Comparison of ENCODE assay signal across 8 mouse cellular contexts in the genomic region with DNA sequence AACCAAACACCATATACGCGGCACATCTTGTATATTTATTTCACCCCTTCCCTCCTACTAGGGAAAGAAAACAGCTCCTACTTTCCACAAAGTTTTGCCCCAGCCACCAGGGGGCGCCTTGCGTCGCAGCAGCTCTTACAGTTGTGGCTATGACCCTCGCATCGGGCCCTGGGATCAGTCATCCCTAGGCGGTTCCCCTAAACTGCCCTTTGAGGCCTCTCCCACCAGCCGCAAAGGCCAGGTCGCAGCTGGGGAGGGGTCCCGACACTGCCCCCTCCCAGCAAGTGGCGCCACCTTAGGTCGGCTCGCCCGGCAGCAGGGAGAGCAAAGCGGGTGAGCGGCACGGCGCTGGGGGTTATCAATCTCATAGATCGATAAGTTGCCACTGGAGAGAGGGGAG. TPM values are rescaled to one million over a fixed set of nuclear protein-coding genes. Genes with fewer than 3 reads are reported as not detected.
DNase-seq lines count a peak whose midpoint lies in the region; ATAC-seq and TF ChIP-seq lines count a peak whose summit lies in the region.

No protein-coding gene starts in this region.

- no peak for ATAC-seq in kidney, embryonic 14.5 days (ENCODE audit: low FRiP score, low TSS enrichment)
- no peak for ATAC-seq in lung, postnatal 0 days
- no peak for ATAC-seq in stomach, embryonic 14.5 days (ENCODE audit: insufficient number of reproducible peaks, insufficient read depth, low FRiP score, low read depth)

- peak overlapping the region; percentile 19; the same call in 1 of the 2 replicates for H3K4me3 ChIP-seq in cortical plate, adult 2 months (ENCODE audit: insufficient read depth, low read length)
- H3K4me3 ChIP-seq in heart, embryonic 10.5 days, result peak overlapping the region; percentile 82
- H3K4me3 ChIP-seq in kidney, embryonic 14.5 days (ENCODE audit: low read length), result peak overlapping the region; percentile 91
- H3K4me3 ChIP-seq in lung, postnatal 0 days (ENCODE audit: low read depth, low read length), result peak overlapping the region; percentile 72; the same call in 1 of the 2 replicates
- H3K4me3 ChIP-seq in stomach, embryonic 14.5 days (ENCODE audit: low read depth, low read length), result peak overlapping the region; percentile 81

- no peak for TF ChIP-seq POLR2A in cortical plate, adult 2 months (IDR thresholded peaks at IDR 0.05; ENCODE audit: extremely low read depth, insufficient read depth, low read length)

- WGBS in heart, embryonic 10.5 days, result under 1% methylated on average over 20 of the region's 20 CpGs
- WGBS in kidney, embryonic 14.5 days, result under 1% methylated on average over 20 of the region's 20 CpGs
- 2% methylated on average over 20 of the region's 20 CpGs for WGBS in lung, postnatal 0 days
- 1% methylated on average over 20 of the region's 20 CpGs for WGBS in stomach, embryonic 14.5 days

- H3K9ac ChIP-seq in kidney, embryonic 14.5 days (ENCODE audit: low read depth, low read length), result peak overlapping the region; percentile 51; the same call in 1 of the 2 replicates
- H3K9ac ChIP-seq in lung, postnatal 0 days (replicated peaks; ENCODE audit: low read depth), result no peak overlapping the region
- H3K9ac ChIP-seq in stomach, embryonic 14.5 days (replicated peaks; ENCODE audit: low read depth, low read length), result no peak overlapping the region

- H3K9me3 ChIP-seq in heart, embryonic 10.5 days, result no peaks in the 10 kb centered on the region
- H3K9me3 ChIP-seq in kidney, embryonic 14.5 days (ENCODE audit: control insufficient read depth, low read length), result no peaks in the 10 kb centered on the region
- no peaks in the 10 kb centered on the region for H3K9me3 ChIP-seq in lung, postnatal 0 days (ENCODE audit: low read length)
- no peaks in the 10 kb centered on the region for H3K9me3 ChIP-seq in stomach, embryonic 14.5 days (ENCODE audit: control insufficient read depth, low read depth, low read length)

- no peaks in the 10 kb centered on the region for H3K36me3 ChIP-seq in heart, embryonic 10.5 days
- H3K36me3 ChIP-seq in kidney, embryonic 14.5 days (ENCODE audit: control insufficient read depth, insufficient read depth, low read length), result no peaks in the 10 kb centered on the region
- no peaks in the 10 kb centered on the region for H3K36me3 ChIP-seq in lung, postnatal 0 days (ENCODE audit: insufficient read depth, low read length)
- H3K36me3 ChIP-seq in stomach, embryonic 14.5 days (ENCODE audit: control insufficient read depth, insufficient read depth, low read length), result no peaks in the 10 kb centered on the region

- peak overlapping the region; percentile 96 for H3K4me2 ChIP-seq in kidney, embryonic 14.5 days (replicated peaks; ENCODE audit: low read depth, low read length)
- peak overlapping the region; percentile 99 for H3K4me2 ChIP-seq in lung, postnatal 0 days (replicated peaks; ENCODE audit: low read depth, low read length)
- peak overlapping the region; percentile 83 for H3K4me2 ChIP-seq in stomach, embryonic 14.5 days (replicated peaks; ENCODE audit: low read depth, low read length)

- TF ChIP-seq CTCF in cortical plate, adult 2 months (IDR thresholded peaks at IDR 0.05; ENCODE audit: extremely low read depth, insufficient read depth, low read length), result peak; percentile 28; the same call in 1 of the 2 replicates
- peak; percentile 76 for TF ChIP-seq CTCF in lung, postnatal 0 days (IDR thresholded peaks at IDR 0.05)

- H3K27ac ChIP-seq in cortical plate, adult 2 months (ENCODE audit: insufficient read depth, low read length), result no peak overlapping the region
- peak overlapping the region; percentile 72; the same call in 1 of the 2 replicates for H3K27ac ChIP-seq in heart, embryonic 10.5 days
- no peak overlapping the region for H3K27ac ChIP-seq in kidney, embryonic 14.5 days (ENCODE audit: low read depth, low read length)
- no peak overlapping the region for H3K27ac ChIP-seq in lung, postnatal 0 days (ENCODE audit: low read length)
- no peak overlapping the region for H3K27ac ChIP-seq in stomach, embryonic 14.5 days (ENCODE audit: low read length)

- 0 out of 2 replicates have a peak, but pooled peaks cover 2% of the 10 kb centered on the region for H3K4me1 ChIP-seq in cortical plate, adult 2 months (ENCODE audit: control insufficient read depth, insufficient read depth, low read length)
- H3K4me1 ChIP-seq in heart, embryonic 10.5 days, result peaks cover 54% of the 10 kb centered on the region
- peaks cover 39% of the 10 kb centered on the region for H3K4me1 ChIP-seq in kidney, embryonic 14.5 days (ENCODE audit: control insufficient read depth, insufficient read depth, low read length)
- H3K4me1 ChIP-seq in lung, postnatal 0 days (ENCODE audit: insufficient read depth, low read depth, low read length), result peaks cover 14% of the 10 kb centered on the region; the same call in 1 of the 2 replicates
- peaks cover 21% of the 10 kb centered on the region for H3K4me1 ChIP-seq in stomach, embryonic 14.5 days (ENCODE audit: control insufficient read depth, insufficient read depth, low read length)

- peak; percentile 57 for DNase-seq in urinary bladder, adult 2 months (ENCODE audit: low spot score)
- DNase-seq in urinary bladder, adult 18-20 months (ENCODE audit: low spot score in 2 of 2), result no peak
- no peak for DNase-seq in heart, embryonic 10.5 days (ENCODE audit: low spot score)
- DNase-seq in lung, postnatal 0 days (ENCODE audit: low spot score), result peak; percentile 28
- no peak for DNase-seq in layer of hippocampus, adult 9-10 months (ENCODE audit: low spot score)

- peaks cover 48% of the 10 kb centered on the region for H3K27me3 ChIP-seq in heart, embryonic 10.5 days (ENCODE audit: insufficient read depth, poor library complexity, severe bottlenecking)
- peaks cover 15% of the 10 kb centered on the region for H3K27me3 ChIP-seq in kidney, embryonic 14.5 days (ENCODE audit: control insufficient read depth, insufficient read depth, low read length)
- peaks cover 25% of the 10 kb centered on the region for H3K27me3 ChIP-seq in lung, postnatal 0 days (replicated peaks; ENCODE audit: insufficient read depth, low read length)
- H3K27me3 ChIP-seq in stomach, embryonic 14.5 days (ENCODE audit: control insufficient read depth, insufficient read depth, low read length), result 0 out of 2 replicates have a peak, but pooled peaks cover 7% of the 10 kb centered on the region

- no peak for TF ChIP-seq EP300 in lung, postnatal 0 days (IDR thresholded peaks at IDR 0.05)

RNA-seq across cellular contexts. Expression of a gene that starts 1.7 kb away (rescaled TPM):
- 18.1 and 20.1 TPM in 2 replicates for polyA plus RNA-seq in urinary bladder, adult 2 months (2012; rRNA removed)
- polyA plus RNA-seq in cortical plate, adult 2 months (2012; rRNA removed), result 13.8 and 15.1 TPM in 2 replicates
- 5.0 and 10.4 TPM in 2 replicates for polyA plus RNA-seq in heart, embryonic 10.5 days (2016; fragmentation: Nextera tagmentation; extraction: Ambion mirVana)
- polyA plus RNA-seq in kidney, embryonic 14.5 days (2014; fragmentation: Nextera tagmentation; extraction: Ambion mirVana), result 15.3 and 18.8 TPM in 2 replicates
- polyA plus RNA-seq in lung, postnatal 0 days (2015; fragmentation: Nextera tagmentation; extraction: Ambion mirVana), result 2.1 and 3.5 TPM in 2 replicates
- 13.6 and 15.3 TPM in 2 replicates for polyA plus RNA-seq in stomach, embryonic 14.5 days (2014; fragmentation: Nextera tagmentation; extraction: Ambion mirVana)

Comparison
In these comparisons a context has a peak if more than half of its experiments do, and no peak if none do; other contexts are left out.
1. DNase-seq: peak in urinary bladder, adult 2 months (single experiment) and lung, postnatal 0 days (single experiment); none in urinary bladder, adult 18-20 months (0 of 2), heart, embryonic 10.5 days (single experiment) and layer of hippocampus, adult 9-10 months (single experiment).
2. H3K4me3 ChIP-seq: peak in every context shown above with its lines; median percentile 91 in kidney, embryonic 14.5 days; 82 in heart, embryonic 10.5 days; 81 in stomach, embryonic 14.5 days; 72 in lung, postnatal 0 days; 19 in cortical plate, adult 2 months.
3. Peak in every context shown above with its lines, with median percentiles within 50 percentile points of each other: H3K4me2 ChIP-seq.